Mouse (Mus musculus): ENCODE measurements around the gene Asb8. TPM values are rescaled to one million over a fixed set of nuclear protein-coding genes. Genes with fewer than 3 reads are reported as not detected.

Gene Asb8
- 39.8 and 46.3 TPM in 2 replicates for polyA plus RNA-seq (2012; rRNA removed)

DNA sequence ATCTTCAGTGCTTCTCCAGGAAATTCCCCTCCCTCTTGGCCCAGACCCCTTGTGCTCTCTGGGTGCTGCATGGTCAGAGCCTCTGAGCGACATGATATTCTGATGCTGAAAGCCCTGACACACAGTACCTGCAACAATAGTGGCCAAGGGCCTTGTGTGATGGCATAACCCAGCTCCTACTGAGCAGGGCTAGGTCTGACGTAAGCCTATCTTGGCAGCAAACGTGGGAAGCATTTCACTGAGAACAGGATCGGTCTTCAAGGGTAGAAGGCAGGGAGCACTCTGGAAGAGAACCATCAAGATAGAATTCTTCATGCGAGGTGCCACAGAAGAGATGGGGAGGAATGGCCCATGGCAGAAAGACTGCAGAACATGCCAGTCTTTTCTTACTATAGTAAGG is at the start of gene Asb8:
TSS of gene Asb8 (minus strand) at position 101 of the 400 bp plus-strand sequence.
- DNase-seq (ENCODE audit: low read depth): no peak

DNA sequence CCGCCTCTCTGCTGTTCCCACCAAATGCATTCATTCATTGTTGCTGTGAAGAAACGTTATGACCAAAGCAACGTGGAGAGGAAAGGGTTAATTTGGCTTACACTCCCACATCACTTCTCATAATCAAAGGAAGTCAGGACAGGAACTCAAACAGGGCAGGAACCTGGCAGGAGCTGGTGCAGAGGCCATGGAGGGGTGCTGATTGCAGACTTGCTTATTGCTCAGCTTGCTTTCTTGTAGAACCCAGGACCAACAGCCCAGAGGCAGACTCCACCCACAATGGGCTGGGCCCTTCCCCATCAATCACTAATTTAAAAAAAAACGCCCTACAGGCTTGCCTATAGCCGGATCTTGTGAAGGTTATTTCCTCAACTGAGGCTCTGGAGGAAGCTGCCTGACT is 48.7 kb upstream of the Asb8 start:
- no peak for DNase-seq (ENCODE audit: low read depth)

DNA sequence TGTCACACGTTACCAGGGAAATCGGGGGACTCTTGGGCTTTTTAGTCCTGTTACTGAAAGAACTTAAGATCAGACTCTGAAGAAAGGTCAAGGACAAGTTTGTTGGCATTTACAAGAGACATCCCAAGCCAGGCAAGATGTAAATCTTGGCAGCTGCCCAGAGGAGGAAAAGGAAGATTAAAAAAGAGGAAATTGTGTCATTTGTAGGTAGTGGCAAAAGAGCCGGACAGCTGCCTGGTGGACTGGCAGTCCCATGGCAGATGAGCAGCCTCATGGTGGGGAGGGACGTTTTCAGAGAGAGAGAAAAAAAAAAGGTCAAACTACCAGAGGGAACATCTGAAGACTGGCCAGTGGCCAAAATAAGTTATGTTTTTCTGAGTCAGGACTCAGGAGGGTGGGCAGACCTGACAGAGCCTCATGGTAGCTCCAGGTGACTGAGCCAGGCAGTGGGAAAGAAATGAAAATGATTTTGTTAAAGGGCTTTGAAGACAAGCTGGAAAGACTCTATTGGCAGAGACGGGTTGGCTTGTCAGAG is 48.0 kb upstream of the Asb8 start:
- no peak for DNase-seq (ENCODE audit: low read depth)

DNA sequence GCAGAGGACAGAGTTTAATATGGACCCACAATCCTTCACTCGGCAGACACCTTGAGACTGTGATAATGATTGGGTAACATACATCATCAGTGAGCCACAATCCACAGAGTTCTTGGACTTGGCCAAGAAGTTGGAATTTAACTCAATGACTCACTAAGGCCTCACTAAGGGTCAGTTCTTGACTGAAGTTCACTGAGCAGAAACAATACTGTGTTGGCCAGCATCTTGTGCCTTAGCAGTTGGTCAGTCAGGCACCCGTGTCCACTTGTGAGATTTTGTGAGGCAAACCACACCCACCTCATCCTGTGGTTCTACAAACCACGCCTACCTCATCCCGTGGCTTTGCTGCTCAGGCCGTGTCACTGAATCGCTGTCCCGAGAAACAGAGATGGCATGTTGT is 44.3 kb upstream of the Asb8 start:
- no peak for DNase-seq (ENCODE audit: low read depth)

DNA sequence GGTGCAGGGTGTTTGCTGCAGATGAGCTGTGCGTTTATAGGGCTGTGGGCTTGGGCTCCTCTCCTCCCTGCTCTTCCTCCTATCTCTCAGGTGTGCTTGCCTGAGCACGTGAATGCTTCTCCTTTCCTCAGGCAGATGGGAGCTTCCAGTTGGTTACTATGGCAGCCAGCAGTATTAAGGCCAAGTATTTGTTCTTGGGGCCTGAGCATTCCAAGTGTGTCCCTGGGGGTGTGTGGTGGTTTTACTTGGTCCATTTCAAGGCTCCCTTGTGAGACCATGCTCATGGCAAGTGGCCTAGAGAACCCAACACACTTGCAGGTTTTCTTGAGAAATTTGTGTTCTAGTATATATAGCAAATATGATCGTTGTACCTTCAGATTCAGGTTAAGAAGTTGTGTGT is 30.0 kb upstream of the Asb8 start, which contains the start of gene Olfr288:
TSS of gene Olfr288 (minus strand) at position 101 of the 400 bp plus-strand sequence.
- DNase-seq (ENCODE audit: low read depth): no peak

DNA sequence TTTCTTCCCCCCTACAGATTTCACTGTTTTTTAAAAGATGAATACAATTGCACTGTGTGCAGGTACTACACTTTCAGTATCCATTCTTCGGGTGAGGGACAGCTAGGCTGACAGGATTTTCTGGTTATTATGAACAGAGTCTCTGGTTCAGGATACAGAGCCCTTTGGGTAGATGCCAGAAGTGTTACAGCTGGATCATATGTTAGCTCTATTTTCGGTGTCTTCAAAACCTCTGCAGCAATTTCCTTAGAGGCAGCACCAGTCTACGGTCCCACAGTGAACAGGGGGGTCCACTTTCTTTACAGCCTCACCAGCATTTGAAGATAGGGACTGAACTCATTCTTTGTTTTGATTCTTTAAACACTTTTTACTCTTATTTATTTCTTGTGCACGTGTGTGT is 19.0 kb upstream of the Asb8 start:
- DNase-seq (ENCODE audit: low read depth): no peak

DNA sequence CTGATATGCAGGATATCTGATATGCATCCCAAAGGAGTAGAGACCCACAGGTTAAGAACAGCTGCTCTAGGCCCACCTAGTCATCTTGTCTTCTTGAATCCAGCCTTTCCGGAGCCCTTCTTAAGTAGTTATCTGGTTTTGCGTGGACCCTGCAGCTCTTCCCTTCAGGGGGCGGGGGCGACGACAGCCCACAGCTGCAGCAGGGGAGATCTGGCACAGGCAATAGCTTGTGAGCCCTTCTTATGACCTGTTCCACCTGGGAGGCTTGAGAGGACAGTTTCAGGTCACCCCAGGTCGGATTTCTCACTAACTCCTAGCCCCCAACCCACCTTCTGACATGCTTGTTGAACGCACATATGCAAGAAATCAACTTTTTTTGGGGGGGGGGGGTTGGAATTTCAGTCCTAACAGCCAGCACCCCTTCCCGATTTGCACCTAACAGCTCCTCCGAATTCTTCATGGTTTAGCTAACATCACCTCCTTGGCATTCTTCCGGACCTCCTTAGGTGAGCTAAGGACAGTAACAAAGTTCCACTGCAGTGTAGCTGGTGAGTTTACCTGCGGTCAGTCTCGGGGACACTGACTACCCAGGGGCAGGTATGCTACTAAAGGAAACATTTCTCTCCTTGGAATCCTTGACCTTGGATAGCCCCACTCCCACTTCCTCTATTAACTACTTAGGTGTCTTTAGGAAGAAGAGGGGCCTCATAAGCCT is 16.6 kb upstream of the Asb8 start:
- no peak for DNase-seq (ENCODE audit: low read depth)

DNA sequence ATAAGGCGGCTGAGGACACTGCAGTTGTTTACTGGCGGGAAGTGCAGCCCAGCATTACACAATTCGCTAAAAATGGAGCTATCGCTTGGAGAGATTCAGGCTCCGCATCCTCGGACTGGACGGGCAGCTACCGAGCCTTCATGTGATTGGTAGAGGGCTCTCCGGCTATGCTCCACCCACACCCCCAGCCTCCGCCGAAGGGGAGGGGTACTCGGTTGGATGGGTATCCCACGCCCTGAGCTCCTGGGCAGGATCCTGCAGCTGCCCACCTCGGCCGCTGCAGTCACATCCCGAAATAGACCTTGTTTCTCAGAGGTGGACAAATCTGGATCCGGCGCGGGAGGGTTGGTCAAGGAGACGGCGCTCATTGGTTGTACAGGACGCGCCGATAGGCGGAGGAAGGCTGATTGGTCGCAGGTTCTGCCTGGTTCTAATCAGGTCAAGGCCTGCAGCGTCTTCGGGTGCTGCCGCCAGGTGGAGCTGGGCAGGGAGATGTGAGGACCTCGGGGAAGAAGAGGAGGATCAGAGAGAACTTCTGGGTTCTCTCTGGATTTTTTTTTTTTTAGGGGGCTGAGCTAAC is 15.8 kb upstream of the Asb8 start:
- DNase-seq (ENCODE audit: low read depth): no peak

DNA sequence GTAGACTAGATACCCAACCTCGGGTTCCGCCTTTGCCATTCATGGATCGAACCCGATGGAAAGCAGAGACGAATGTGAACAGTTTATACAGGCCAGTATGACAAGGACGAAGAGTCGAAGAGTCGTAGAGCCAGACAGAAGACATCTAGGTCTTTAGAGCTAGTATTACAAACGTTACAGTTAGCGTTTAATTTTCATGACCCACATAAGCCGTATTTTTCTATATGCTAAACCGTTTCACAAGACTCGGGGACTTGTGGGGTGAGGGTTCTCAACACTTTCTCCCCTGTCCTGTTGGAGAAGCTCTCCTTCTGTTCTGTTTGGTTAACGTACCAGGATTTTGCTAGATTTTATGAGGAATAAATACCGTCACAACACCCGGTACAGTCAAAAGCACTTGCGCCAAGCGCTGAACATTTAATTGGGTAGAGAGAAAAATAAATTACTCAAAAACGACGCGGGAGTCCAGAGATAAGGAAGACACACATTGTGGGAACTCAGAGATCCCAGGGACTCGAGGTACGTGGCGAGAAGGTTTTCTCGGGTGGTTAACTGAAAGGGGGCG is 15.2 kb upstream of the Asb8 start:
- no peak for DNase-seq (ENCODE audit: low read depth)

DNA sequence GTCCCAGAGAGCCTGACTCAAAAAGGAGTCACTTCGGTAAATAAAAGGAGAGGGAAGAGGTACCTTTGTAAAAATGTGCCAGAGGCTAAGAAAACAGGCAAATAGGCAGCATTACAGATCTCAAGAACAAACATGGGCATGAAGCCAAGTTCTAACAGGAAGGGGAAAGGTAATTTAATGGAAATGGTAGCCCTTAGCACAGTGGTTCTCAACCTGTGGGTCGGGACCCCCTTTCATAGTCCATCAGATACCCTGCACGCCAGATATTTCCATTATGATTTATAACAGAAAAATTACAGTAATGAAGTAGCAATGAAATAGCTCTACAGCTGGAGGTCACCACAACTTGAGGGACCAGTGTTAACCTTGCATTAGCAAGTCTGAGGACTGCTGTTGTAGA is 11.9 kb upstream of the Asb8 start:
- no peak for DNase-seq (ENCODE audit: low read depth)

DNA sequence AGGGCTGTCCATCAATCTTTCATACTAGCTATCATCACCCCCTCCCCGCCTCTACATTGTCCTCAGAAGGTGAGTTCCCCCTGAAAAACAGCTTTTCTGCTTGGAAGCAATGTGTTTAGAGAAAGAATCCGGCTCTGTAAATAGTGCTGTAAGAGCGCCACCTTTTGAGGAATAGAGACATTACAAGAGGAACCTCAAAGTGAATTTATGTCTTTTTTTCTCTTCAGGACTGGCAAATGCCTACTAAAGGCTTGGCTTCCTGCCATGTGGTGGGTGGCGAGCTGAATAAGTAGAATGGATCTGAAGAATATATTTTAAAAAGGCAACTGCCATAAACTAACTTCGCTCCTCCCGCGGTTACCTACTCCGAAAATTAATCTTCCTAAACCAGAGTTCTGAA is 8.4 kb upstream of the Asb8 start:
- DNase-seq (ENCODE audit: low read depth): no peak

DNA sequence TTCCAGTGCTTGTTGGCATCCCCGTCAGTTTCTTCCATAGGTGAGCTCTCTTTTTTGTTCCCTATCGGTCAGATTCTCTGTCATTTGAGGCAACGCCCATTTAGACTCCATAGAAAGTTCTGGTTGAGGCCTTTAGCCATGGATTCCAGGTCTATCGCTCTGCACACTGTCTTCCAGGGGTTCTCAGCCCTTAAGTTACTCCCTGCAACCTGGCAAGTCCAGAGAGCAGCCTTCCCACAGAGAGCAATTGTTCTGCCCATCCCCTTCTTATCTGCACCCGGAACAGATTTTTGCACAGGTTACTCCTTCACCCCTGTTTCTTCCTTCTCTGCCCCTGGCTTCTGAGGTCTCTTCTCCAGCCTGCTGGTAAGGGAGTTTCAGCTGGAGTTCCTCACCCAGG is 6.7 kb upstream of the Asb8 start:
- no peak for DNase-seq (ENCODE audit: low read depth)

DNA sequence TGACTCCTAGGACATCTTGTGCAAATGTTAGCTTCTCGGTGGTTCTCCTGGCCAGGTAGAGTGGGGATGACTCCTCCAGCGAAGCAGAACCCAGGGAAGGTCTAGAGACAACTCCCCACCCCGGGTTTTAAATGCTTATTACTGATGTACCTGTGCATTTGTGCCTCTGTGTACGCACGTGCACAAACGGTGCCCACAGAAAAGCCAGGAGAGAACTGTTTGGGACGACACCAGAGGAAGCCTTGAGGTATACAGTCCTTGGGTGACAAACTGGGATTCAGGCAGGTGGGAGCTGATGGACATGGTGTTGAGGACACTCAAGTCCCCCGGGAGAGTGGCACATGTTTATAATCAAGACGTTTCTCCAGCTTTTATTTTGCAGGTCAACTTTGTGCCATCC is 5.5 kb upstream of the Asb8 start:
- DNase-seq (ENCODE audit: low read depth): no peak

DNA sequence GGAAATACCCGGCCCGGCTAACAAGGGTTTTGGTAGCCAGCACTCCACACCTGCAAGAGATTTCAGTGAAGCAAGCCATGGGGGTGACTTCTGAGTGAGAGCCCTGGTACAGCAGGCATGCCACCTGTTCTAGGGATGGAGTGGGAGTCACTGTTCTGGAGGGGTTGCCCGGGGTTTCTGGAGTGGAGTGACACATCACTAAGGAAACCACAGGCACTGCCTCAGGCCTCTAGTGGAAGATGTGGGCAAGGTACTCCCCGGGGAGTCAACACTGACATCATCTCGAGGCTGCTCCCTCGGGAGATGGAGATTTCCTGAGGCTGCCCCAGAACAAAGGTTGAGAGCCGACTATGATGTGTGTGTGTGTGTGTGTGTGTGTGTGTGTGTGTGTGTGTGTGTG is 4.9 kb upstream of the Asb8 start:
- no peak for DNase-seq (ENCODE audit: low read depth)

DNA sequence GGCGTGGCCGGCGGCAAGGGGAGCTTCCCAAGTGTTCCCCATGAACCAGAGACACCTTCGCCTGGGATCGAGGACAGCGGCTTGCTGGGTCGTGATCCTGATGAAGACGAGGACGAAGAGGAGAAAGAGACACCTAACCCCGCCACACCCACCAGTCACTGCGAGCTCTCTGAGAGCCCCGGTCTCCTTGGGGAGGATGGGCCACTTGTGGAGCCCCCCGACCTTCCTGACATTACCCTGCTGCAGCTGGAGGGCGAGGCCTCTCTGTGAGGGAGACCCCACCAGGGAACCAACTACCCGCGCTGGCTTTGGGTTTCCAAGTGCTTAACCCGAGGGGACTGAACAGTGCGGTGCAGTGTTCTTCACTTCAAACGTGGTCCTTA is 3.2 kb upstream of the Asb8 start:
- no peak for DNase-seq (ENCODE audit: low read depth)

DNA sequence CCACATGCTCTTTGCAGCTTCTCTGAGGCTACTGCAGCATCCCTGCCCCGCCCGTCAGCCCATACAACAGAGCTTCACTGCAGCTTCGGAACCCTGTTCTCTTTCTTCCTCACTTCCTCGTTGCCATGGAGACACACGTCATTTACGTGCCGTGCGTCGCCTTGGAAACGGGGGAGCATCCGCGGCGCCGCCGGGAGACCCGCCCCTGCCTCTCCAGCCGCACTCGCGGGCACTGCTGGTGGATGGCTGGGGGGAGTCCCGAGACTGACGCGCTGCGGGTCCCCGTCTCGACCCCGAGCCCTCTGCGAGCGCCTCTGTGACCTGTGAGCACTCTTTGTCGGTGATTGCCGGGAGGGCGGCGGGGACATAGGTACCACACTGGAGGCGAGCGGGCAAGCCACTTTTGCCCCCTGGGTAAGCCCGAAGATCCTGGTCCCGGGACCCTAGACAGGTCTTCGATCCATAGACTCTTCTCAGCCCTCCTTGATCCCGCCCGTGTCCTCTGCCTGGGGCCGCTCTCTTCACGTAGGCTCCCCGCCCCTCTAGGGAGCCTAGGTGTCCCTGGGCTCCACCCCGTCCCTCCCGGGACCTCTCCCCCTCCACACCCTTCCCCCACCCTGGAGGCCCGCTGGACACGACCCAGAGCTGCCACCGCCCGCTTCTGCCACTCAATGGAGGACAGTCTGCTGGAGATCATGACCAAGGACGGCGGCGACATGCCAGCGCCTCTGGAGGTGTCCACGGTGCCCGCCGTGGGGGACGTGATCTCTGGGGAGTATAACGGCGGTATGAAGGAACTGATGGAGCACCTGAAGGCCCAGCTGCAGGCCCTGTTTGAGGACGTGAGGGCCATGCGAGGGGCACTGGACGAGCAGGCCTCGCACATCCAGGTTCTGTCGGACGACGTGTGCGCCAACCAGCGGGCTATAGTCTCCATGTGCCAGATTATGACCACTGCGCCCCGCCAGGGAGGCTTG is 2.5 kb upstream of the Asb8 start:
- no peak for DNase-seq (ENCODE audit: low read depth)

DNA sequence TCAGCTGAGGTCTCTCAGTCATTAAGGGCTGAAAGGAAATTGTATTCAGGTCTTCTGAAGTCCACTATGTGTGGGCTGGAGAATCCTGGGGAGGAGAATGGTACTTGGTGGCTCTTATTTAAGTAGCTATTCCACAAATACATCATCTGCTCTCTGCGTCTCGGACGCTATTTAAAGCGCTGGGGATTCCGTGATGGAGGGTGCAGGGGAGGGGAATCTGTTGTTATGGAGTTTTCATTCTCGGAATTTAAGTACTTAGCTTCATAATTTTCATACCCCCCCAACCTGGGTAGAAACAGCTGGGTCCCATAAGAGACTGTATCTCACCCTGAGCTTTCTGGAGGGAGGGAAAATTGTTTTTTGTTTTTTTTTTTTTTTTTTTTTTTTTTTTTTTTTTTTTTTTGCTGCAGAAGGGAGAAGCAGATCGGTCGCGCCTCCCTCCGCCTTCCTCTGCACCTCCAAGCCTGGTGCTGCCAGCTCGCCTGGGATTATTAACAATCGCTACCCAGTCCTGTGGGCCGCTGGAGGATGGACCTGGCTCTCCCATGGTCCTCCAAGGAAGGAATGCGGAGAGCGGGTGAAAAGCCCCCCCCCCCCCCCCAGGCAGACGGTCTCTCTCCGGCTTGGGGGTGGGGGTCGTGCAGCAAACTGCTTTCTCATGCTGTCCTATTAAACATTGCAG is 1.7 kb upstream of the Asb8 start, which contains the start of gene Ccdc184:
TSS of gene Ccdc184 (plus strand) at position 196 of the 682 bp plus-strand sequence.
- DNase-seq (ENCODE audit: low read depth): no peak

DNA sequence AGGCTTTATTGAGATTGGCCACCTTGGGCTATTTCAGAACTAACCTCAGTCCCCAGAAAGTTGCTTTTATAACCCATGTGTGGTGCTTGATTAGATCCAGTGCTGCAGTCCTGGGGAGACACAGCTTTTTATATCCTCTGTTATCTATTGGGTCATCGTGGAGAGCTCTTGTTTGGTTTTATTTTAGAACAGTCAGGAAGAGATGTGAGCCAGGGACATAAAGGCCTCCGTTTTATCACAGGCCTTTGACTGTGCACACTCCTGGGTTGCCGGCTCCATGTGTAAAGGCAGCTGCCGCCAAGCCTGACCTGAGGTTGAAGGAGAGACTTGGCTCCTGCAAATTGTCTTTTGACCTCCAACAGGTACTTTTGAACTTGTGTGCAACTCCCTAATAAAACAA is 2.9 kb downstream of the Asb8 start:
- DNase-seq (ENCODE audit: low read depth): no peak

DNA sequence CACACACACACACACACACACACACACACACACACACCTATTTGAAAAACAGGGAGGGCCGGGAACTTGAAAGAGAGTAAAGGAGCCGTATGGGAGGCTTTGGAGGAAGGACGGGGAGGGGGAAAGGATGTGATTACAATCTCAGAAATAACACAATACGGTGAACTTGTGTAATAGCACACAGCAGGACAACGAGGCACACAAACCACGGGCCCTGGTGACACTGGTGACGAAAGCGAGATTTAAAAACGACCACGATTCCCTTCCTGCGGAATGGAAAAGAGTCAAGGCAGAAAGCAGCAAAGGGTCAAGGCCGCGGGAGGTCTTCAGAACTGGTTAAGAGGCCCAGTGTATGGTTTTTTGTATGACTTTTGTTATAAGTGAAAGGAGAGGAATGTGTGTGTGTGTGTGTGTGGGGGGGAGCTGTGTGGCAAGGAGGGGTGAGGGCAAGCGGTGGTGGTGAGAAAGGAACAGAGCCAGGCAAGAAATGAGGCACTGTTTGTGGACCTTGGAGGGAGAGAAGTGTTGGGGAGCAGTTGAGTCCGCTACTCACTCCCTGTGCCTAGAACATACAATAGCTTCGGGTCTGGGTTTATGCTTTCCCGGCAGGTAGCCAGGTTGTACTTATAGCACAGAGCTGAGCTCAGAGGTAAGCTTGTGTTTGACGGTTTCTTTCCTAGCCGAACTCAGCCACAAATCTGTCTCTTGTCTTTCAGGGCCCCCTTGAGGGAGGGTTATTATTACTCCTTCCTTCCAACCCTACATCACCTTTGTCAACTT is 4.2 kb downstream of the Asb8 start:
- no peak for DNase-seq (ENCODE audit: low read depth)

DNA sequence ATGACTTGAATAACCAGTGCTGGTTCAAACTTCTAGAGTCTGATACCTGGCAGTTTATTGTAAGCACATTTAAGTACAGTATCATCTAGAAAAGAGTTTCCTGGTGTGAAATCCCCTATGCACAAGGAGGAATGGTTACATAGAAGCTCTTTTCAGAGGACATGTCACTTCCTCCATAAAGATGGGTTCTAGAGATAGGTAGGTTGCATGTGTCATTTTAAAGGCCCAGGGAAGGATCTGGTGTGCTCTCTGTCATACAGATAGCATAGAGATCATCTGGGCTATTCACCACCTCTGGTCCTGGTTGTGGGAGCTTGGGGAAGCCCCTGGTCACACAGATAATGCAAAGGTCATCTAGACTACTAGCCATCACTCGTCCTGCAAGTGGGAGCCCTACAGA is 8.2 kb downstream of the Asb8 start:
- no peak for DNase-seq (ENCODE audit: low read depth)

DNA sequence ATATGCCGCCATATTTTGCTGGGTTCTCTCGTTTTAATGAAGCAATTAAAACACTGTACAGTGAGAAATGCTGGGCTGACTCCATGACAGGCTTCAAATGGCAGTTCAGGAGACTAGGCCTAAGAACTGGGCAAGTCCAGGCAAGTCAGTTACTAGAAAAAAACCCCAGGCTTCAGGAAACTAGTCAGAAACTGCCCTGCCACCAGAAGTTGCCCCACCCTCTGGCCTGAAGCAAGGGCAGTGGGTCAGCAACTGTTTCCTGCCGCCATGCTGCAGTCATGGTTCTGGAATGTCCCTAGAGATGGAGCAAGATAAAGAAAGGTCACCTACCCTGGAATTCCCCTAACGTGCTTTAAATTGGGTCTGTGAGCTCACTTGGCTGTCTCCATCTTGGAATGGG is 9.5 kb downstream of the Asb8 start:
- DNase-seq (ENCODE audit: low read depth): no peak
